Mouse (Mus musculus) monocyte, adult 59 days (primary cell): ENCODE measurements around the gene Sh2d2a. TPM values are rescaled to one million over a fixed set of nuclear protein-coding genes. Genes with fewer than 3 reads are reported as not detected.

Experiments used
- total RNA-seq, 2 experiments: library from RNA; stranded (reverse); gene quantifications; one replicate each; pipeline ENCODE4 v1.2.4; 2023

Gene Sh2d2a
- total RNA-seq, result 1 to 10 TPM in 1 of 2 experiments, under 1 TPM in 1; 0.79 to 1.8 TPM

GRCm38 (mm10) chr3:87846650-87847110 is at the start of gene Sh2d2a:
Gene Sh2d2a (plus strand): TSS chr3:87846755.

GRCm38 (mm10) chr3:87824206-87824605 is 22.3 kb upstream of the Sh2d2a start, which contains the start of gene Pear1:
Gene Pear1 (minus strand): TSS chr3:87824306.

GRCm38 (mm10) chr3:87885281-87886003 is 38.9 kb downstream of the Sh2d2a start, which contains the start of gene Prcc:
Gene Prcc (minus strand): TSS chr3:87885608.

Other genes starting within 250 kb of the Sh2d2a start
- 10 to 100 TPM; 34.2 TPM for gene Arhgef11, start 229.2 kb upstream of the Sh2d2a start, total RNA-seq
- not detected for gene Lrrc71, start 98.1 kb upstream of the Sh2d2a start, total RNA-seq
- gene Ntrk1, start 51.6 kb upstream of the Sh2d2a start, total RNA-seq, result not detected
- gene Insrr, start 49.8 kb upstream of the Sh2d2a start, total RNA-seq, result not detected
- gene Pear1, start 22.4 kb upstream of the Sh2d2a start, total RNA-seq, result 1 to 10 TPM in 1 of 2 experiments, under 1 TPM in 1; 0.81 to 1.4 TPM
- 10 to 100 TPM; 36.3 to 37.0 TPM for gene Prcc, start 38.9 kb downstream of the Sh2d2a start, total RNA-seq
- 10 to 100 TPM; 88.9 to 90.8 TPM for gene Hdgf, start 59.6 kb downstream of the Sh2d2a start, total RNA-seq
- gene Mrpl24, start 72.8 kb downstream of the Sh2d2a start, total RNA-seq, result 10 to 100 TPM; 91.3 to 92.4 TPM
- 10 to 100 TPM; 37.4 to 39.6 TPM for gene Isg20l2, start 83.6 kb downstream of the Sh2d2a start, total RNA-seq
- 10 to 100 TPM; 16.2 to 17.6 TPM for gene Rrnad1, start 84.0 kb downstream of the Sh2d2a start, total RNA-seq
- gene Crabp2, start 101.9 kb downstream of the Sh2d2a start, total RNA-seq, result 1 to 10 TPM in 1 of 2 experiments, under 1 TPM in 1; 0.88 to 2.1 TPM
- gene Nes, start 124.3 kb downstream of the Sh2d2a start, total RNA-seq, result under 1 TPM; 0.16 to 0.18 TPM
- not detected for gene Bcan, start 153.5 kb downstream of the Sh2d2a start, total RNA-seq
- not detected for gene Hapln2, start 180.8 kb downstream of the Sh2d2a start, total RNA-seq
- gene Gpatch4, start 196.4 kb downstream of the Sh2d2a start, total RNA-seq, result 1 to 10 TPM; 4.7 to 4.8 TPM
- gene Naxe, start 211.7 kb downstream of the Sh2d2a start, total RNA-seq, result 10 to 100 TPM; 30.1 to 38.1 TPM
- gene Ttc24, start 231.5 kb downstream of the Sh2d2a start, total RNA-seq, result not detected
- gene Iqgap3, start 235.2 kb downstream of the Sh2d2a start, total RNA-seq, result under 1 TPM; 0.68 to 0.91 TPM